Mouse (Mus musculus): ENCODE measurements around the gene Ace3. TPM values are rescaled to one million over a fixed set of nuclear protein-coding genes. Genes with fewer than 3 reads are reported as not detected.

Ace3 gene
- polyA plus RNA-seq, 1 experiment = not detected

- TF ChIP-seq MYOG (IDR thresholded peaks at IDR 0.05; ENCODE audit: control insufficient read depth in 1 of 3, insufficient read depth in 1 of 3, insufficient read length in 2 of 3, low read depth in 2 of 3) = no peak
- TF ChIP-seq POLR2A (IDR thresholded peaks at IDR 0.05; ENCODE audit: insufficient read length, low read depth) = no peak
- no peak for TF ChIP-seq E2F4 (IDR thresholded peaks at IDR 0.05; ENCODE audit: insufficient read depth)
- no peak for TF ChIP-seq TCF12 (IDR thresholded peaks at IDR 0.05; ENCODE audit: insufficient read depth, poor library complexity, severe bottlenecking)
- TF ChIP-seq SRF (IDR thresholded peaks at IDR 0.05; ENCODE audit: control insufficient read depth, insufficient read length, low read depth) = no peak
- TF ChIP-seq REST (IDR thresholded peaks at IDR 0.05; ENCODE audit: insufficient read depth, insufficient read length) = no peak
- no peak for TF ChIP-seq CEBPB (IDR thresholded peaks at IDR 0.05; ENCODE audit: insufficient read depth, poor library complexity, severe bottlenecking)
- no peak for TF ChIP-seq MAX (IDR thresholded peaks at IDR 0.05; ENCODE audit: low read depth)
- TF ChIP-seq MYOD1 (IDR thresholded peaks at IDR 0.05; ENCODE audit: control insufficient read depth in 1 of 3, insufficient read length in 2 of 3, low read depth in 2 of 3) = no peak
- no peak for TF ChIP-seq POLR2AphosphoS2 (IDR thresholded peaks at IDR 0.05; ENCODE audit: insufficient read length, low read depth)
Observed at GRCm38 (mm10) chr11:105966288-105966687, 28.2 kb upstream of the Ace3 start.

GRCm38 (mm10) chr11:105967741-105968574, 26.5 kb upstream of the Ace3 start, which contains the start of gene Ace:
Gene Ace (plus strand): TSS chr11:105967945.
- TF ChIP-seq REST (IDR thresholded peaks at IDR 0.05; ENCODE audit: insufficient read depth, insufficient read length) (no peak), POLR2AphosphoS2 (IDR thresholded peaks at IDR 0.05; ENCODE audit: insufficient read length, low read depth) (no peak), TCF12 (IDR thresholded peaks at IDR 0.05; ENCODE audit: insufficient read depth, poor library complexity, severe bottlenecking) (no peak), MYOD1 (IDR thresholded peaks at IDR 0.05; ENCODE audit: control insufficient read depth in 1 of 3, insufficient read length in 2 of 3, low read depth in 2 of 3) (peak in 1 of 3 experiments; percentile 28), E2F4 (IDR thresholded peaks at IDR 0.05; ENCODE audit: insufficient read depth) (no peak), CEBPB (IDR thresholded peaks at IDR 0.05; ENCODE audit: insufficient read depth, poor library complexity, severe bottlenecking) (no peak), MYOG (IDR thresholded peaks at IDR 0.05; ENCODE audit: control insufficient read depth in 1 of 3, insufficient read depth in 1 of 3, insufficient read length in 2 of 3, low read depth in 2 of 3) (no peak), MAX (IDR thresholded peaks at IDR 0.05; ENCODE audit: low read depth) (no peak)
- Histone ChIP-seq H3K36me3 (ENCODE audit: control insufficient read depth, insufficient read depth) (no peaks in the 10 kb centered on the region), H3K79me2 (ENCODE audit: control insufficient read depth, insufficient read depth) (no peaks in the 10 kb centered on the region), H3K4me2 (ENCODE audit: low read depth) (peak within 1 kb of the TSS; percentile 78), H3K4me3 (no peak within 1 kb of the TSS), H3K27me3 (ENCODE audit: control insufficient read depth, insufficient read depth, insufficient read length) (peaks cover 34% of the 10 kb centered on the region), H3ac (ENCODE audit: control insufficient read depth, insufficient read length) (no peak within 1 kb of the TSS)

More at GRCm38 (mm10) chr11:105966288-105966687, 28.2 kb upstream of the Ace3 start:
- no peaks in the 10 kb centered on the region for H3K36me3 ChIP-seq (ENCODE audit: control insufficient read depth, insufficient read depth)
- no peak overlapping the region for H3K4me3 ChIP-seq
- H3K27me3 ChIP-seq (ENCODE audit: control insufficient read depth, insufficient read depth, insufficient read length) = peaks cover 21% of the 10 kb centered on the region
- no peak overlapping the region for H3ac ChIP-seq (ENCODE audit: control insufficient read depth, insufficient read length)
- no peaks in the 10 kb centered on the region for H3K79me2 ChIP-seq (ENCODE audit: control insufficient read depth, insufficient read depth)
- H3K4me2 ChIP-seq (ENCODE audit: low read depth) = no peak overlapping the region

- TF ChIP-seq MYOD1 (IDR thresholded peaks at IDR 0.05; ENCODE audit: control insufficient read depth in 1 of 3, insufficient read length in 2 of 3, low read depth in 2 of 3) = no peak
- TF ChIP-seq MAX (IDR thresholded peaks at IDR 0.05; ENCODE audit: low read depth) = no peak
- no peak for TF ChIP-seq E2F4 (IDR thresholded peaks at IDR 0.05; ENCODE audit: insufficient read depth)
- TF ChIP-seq REST (IDR thresholded peaks at IDR 0.05; ENCODE audit: insufficient read depth, insufficient read length) = no peak
- no peak for TF ChIP-seq SRF (IDR thresholded peaks at IDR 0.05; ENCODE audit: control insufficient read depth, insufficient read length, low read depth)
- no peak for TF ChIP-seq USF1 (IDR thresholded peaks at IDR 0.05; ENCODE audit: low read depth)
- no peak for TF ChIP-seq MYOG (IDR thresholded peaks at IDR 0.05; ENCODE audit: control insufficient read depth in 1 of 3, insufficient read depth in 1 of 3, insufficient read length in 2 of 3, low read depth in 2 of 3)
- no peak for TF ChIP-seq TCF3 (IDR thresholded peaks at IDR 0.05; ENCODE audit: insufficient read length, low read depth)
- TF ChIP-seq TCF12 (IDR thresholded peaks at IDR 0.05; ENCODE audit: insufficient read depth, poor library complexity, severe bottlenecking) = no peak
- H3K4me3 ChIP-seq = no peak overlapping the region
Observed at GRCm38 (mm10) chr11:105968948-105969347, 25.5 kb upstream of the Ace3 start.

DNA sequence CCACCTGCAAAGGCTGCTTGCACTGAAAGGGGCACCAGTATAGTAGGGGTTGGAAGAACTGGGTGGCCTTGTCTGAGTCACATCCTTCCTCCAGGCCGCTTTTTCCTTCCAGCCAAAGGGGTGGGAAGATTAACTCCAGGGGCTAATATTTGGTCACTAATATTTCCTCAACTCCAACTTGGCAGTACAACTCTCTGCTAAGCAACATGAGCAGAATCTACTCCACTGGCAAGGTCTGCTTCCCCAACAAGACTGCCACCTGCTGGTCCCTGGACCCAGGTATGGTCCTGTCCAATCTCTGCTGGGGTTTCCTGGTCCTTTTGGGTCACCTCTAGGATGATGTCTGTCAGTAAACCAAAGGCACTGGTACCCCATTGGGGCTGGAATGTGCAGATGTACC, 25.0 kb upstream of the Ace3 start:
- Histone ChIP-seq H3K4me2 (ENCODE audit: low read depth) (no peak overlapping the region), H3ac (ENCODE audit: control insufficient read depth, insufficient read length) (no peak overlapping the region), H3K79me2 (ENCODE audit: control insufficient read depth, insufficient read depth) (no peaks in the 10 kb centered on the region), H3K36me3 (ENCODE audit: control insufficient read depth, insufficient read depth) (no peaks in the 10 kb centered on the region), H3K27me3 (ENCODE audit: control insufficient read depth, insufficient read depth, insufficient read length) (peaks cover 46% of the 10 kb centered on the region), H3K4me3 (no peak overlapping the region)
- no peak for TF ChIP-seq SRF (IDR thresholded peaks at IDR 0.05; ENCODE audit: control insufficient read depth, insufficient read length, low read depth)
- TF ChIP-seq TCF12 (IDR thresholded peaks at IDR 0.05; ENCODE audit: insufficient read depth, poor library complexity, severe bottlenecking) = no peak
- TF ChIP-seq TCF3 (IDR thresholded peaks at IDR 0.05; ENCODE audit: insufficient read length, low read depth) = no peak
- TF ChIP-seq USF1 (IDR thresholded peaks at IDR 0.05; ENCODE audit: low read depth) = no peak
- TF ChIP-seq MYOD1 (IDR thresholded peaks at IDR 0.05; ENCODE audit: control insufficient read depth in 1 of 3, insufficient read length in 2 of 3, low read depth in 2 of 3) = no peak
- no peak for TF ChIP-seq POLR2A (IDR thresholded peaks at IDR 0.05; ENCODE audit: insufficient read length, low read depth)

More at GRCm38 (mm10) chr11:105968948-105969347, 25.5 kb upstream of the Ace3 start:
- Histone ChIP-seq H3K79me2 (ENCODE audit: control insufficient read depth, insufficient read depth) (no peaks in the 10 kb centered on the region), H3K27me3 (ENCODE audit: control insufficient read depth, insufficient read depth, insufficient read length) (peaks cover 43% of the 10 kb centered on the region), H3K4me2 (ENCODE audit: low read depth) (no peak overlapping the region), H3ac (ENCODE audit: control insufficient read depth, insufficient read length) (no peak overlapping the region), H3K36me3 (ENCODE audit: control insufficient read depth, insufficient read depth) (no peaks in the 10 kb centered on the region)
